Mouse (Mus musculus) cerebellum, postnatal 10 days (tissue): ENCODE data around the gene Bpifb2.
"Not testable (repeated sequence)": the region's sequence is repeated elsewhere in the genome, so short reads cannot be mapped to it uniquely, and the experiment has no call there.

Experiments used
- DNase-seq, 2 experiments: peaks; one replicate each; pipeline ENCODE4 v3.0.0; 2021; ENCODE audit warnings: mixed read lengths in 2 of 2

Bpifb2 gene

GRCm38 (mm10) chr2:153874745-153875144 is at the start of gene Bpifb2:
TSS of gene Bpifb2 (plus strand) at chr2:153875045.
- DNase-seq = no peak

GRCm38 (mm10) chr2:153825900-153826299 is 48.9 kb upstream of the Bpifb2 start:
- not testable (repeated sequence) for DNase-seq

- peak; percentile 75 to 78 for DNase-seq
These were observed 47.5 kb upstream of the Bpifb2 start for GRCm38 (mm10) chr2:153827171-153827830.

GRCm38 (mm10) chr2:153828704-153829103 is 46.1 kb upstream of the Bpifb2 start:
- DNase-seq = no peak

GRCm38 (mm10) chr2:153833291-153833690 is 41.6 kb upstream of the Bpifb2 start:
- no peak for DNase-seq

- peak; percentile 57 to 64 for DNase-seq
These were observed 32.0 kb upstream of the Bpifb2 start for GRCm38 (mm10) chr2:153842854-153843253.

- DNase-seq = no peak
These were observed 26.5 kb upstream of the Bpifb2 start for GRCm38 (mm10) chr2:153848389-153848788.

GRCm38 (mm10) chr2:153850351-153851029 is 24.4 kb upstream of the Bpifb2 start:
- DNase-seq = peak; percentile 68 to 78

- peak; percentile 87 to 89 for DNase-seq
These were observed 23.9 kb upstream of the Bpifb2 start for GRCm38 (mm10) chr2:153851030-153851360.

GRCm38 (mm10) chr2:153853544-153853943 is 21.3 kb upstream of the Bpifb2 start:
- peak in 1 of 2 experiments; percentile 23 for DNase-seq

- DNase-seq = peak; percentile 87 to 91
These were observed 15.3 kb upstream of the Bpifb2 start for GRCm38 (mm10) chr2:153859581-153859980.

GRCm38 (mm10) chr2:153860315-153860714 is 14.5 kb upstream of the Bpifb2 start:
- DNase-seq = peak in 1 of 2 experiments; percentile 9

GRCm38 (mm10) chr2:153860715-153861114 is 14.1 kb upstream of the Bpifb2 start:
- peak in 1 of 2 experiments; percentile 14 for DNase-seq

- peak in 1 of 2 experiments; percentile 2 for DNase-seq
These were observed 12.9 kb upstream of the Bpifb2 start for GRCm38 (mm10) chr2:153861960-153862359.

- no peak for DNase-seq
These were observed 3.9 kb upstream of the Bpifb2 start, which contains the start of gene Sun5 for GRCm38 (mm10) chr2:153870984-153871383. TSS of gene Sun5 (minus strand) at chr2:153871084.

GRCm38 (mm10) chr2:153899111-153899510 is 24.3 kb downstream of the Bpifb2 start:
- DNase-seq = peak; percentile 67 to 81

GRCm38 (mm10) chr2:153900088-153900487 is 25.2 kb downstream of the Bpifb2 start, which contains the start of gene Bpifb6:
TSS of gene Bpifb6 (plus strand) at chr2:153900388.
- DNase-seq = no peak

GRCm38 (mm10) chr2:153902726-153903125 is 27.9 kb downstream of the Bpifb2 start:
- DNase-seq = peak; percentile 82 to 89

GRCm38 (mm10) chr2:153906626-153907025 is 31.8 kb downstream of the Bpifb2 start:
- DNase-seq = no peak

GRCm38 (mm10) chr2:153914151-153914550 is 39.3 kb downstream of the Bpifb2 start:
- peak; percentile 42 to 51 for DNase-seq

- DNase-seq = no peak
These were observed 43.1 kb downstream of the Bpifb2 start, which contains the start of gene Bpifb3 for GRCm38 (mm10) chr2:153917930-153918329. TSS of gene Bpifb3 (plus strand) at chr2:153918230.

- no peak for DNase-seq
These were observed 46.4 kb downstream of the Bpifb2 start for GRCm38 (mm10) chr2:153921246-153921645.

- DNase-seq = peak; percentile 88 to 90
These were observed 55.1 kb downstream of the Bpifb2 start for GRCm38 (mm10) chr2:153929871-153930413.

GRCm38 (mm10) chr2:153931125-153931524 is 56.3 kb downstream of the Bpifb2 start:
- no peak for DNase-seq
